Mouse (Mus musculus): Measurements from ENCODE around the gene Hmgb3.

DNA sequence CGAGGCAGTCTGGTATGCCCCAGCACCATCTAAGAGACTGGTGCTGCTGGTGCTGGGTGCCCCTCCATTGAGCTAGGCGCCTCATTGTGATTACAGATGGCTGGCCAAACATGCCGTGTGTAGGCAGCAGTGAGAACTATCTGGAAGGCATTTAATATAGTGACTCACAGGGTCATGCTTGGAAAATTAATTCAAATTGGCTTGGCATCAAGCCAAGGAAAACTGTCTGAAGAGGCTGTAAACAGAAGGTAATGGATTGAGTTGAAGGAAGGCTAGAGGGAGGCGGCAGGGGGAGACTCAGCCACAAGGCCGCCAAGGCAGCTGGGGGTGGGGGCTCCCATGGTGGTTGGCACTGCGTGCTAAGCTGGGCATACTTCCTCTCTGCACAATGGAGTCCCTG, 27.1 kb upstream of the Hmgb3 start:
- TF ChIP-seq POLR2A (IDR thresholded peaks at IDR 0.05; ENCODE audit: insufficient read depth, low read depth, low read length): no peak
- no peak for TF ChIP-seq CTCF (IDR thresholded peaks at IDR 0.05; ENCODE audit: insufficient read depth, low read depth, low read length)

Measured in olfactory bulb, adult 2 months (tissue).